Mouse (Mus musculus): ENCODE measurements around the gene Gm4491.

The Gm4491 gene

GRCm38 (mm10) chr14:57082863-57083262 lies 32.8 kb downstream of the Gm4491 start:
- DNase-seq (ENCODE audit: low spot score): no peak

DNA sequence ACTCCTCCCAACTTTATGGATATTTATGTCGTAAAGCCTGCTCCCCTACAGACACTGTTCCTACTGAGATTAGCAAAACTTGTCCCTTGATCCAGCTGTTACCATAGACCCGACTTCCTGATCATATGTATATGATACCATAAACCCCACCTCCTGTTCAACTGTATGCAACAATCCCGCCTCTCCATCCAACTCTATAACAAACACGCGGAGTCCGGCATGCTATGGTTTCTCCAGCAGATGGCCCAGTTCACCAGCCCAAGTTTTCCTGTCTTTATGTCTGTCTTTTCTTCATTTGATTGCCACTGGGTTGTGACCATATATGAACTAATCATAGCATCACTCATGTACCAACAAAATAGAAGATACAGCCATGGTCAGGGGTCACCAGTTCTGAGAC lies 40.1 kb downstream of the Gm4491 start:
- no peak for DNase-seq (ENCODE audit: low spot score)

DNA sequence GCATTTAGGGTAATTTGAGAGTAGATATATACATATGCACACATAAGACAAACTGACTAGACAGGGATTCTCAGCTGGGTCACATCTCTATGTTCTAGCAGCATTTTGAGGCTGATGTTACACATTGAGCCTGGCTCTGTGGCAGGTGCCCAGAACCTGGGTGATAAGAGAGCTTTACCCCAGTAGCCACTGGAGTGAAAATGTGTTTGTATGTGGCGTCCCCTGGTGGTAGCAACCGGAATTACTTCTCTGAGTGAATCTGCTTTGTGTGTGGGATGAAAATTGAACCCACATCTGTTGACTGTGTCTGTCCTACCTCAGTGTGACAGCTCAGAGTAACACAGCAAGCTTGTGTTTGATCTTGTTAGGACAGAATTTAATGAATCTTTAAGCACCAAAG lies 45.8 kb downstream of the Gm4491 start:
- peak; percentile 19 for DNase-seq (ENCODE audit: low spot score)

- DNase-seq (ENCODE audit: low spot score): no peak
Measured at GRCm38 (mm10) chr14:57066053-57066452, 49.6 kb downstream of the Gm4491 start.

All from spleen, adult 12 weeks (tissue).